Mouse (Mus musculus): ENCODE results near the gene Olfr503.
"Not testable (repeated sequence)": the region's sequence is repeated elsewhere in the genome, so short reads cannot be mapped to it uniquely, and the experiment has no call there.

Olfr503 gene

GRCm38 (mm10) chr7:108544227-108544626 lies at the start of gene Olfr503:
Olfr503 (plus strand) TSS chr7:108544527.
- DNase-seq, result not testable (repeated sequence)

GRCm38 (mm10) chr7:108524965-108525364 lies 19.4 kb upstream of the Olfr503 start, which contains the start of gene Olfr502:
Olfr502 (minus strand) TSS chr7:108525065.
- no peak for DNase-seq

GRCm38 (mm10) chr7:108542416-108542815 lies 1.9 kb upstream of the Olfr503 start:
- no peak for DNase-seq

GRCm38 (mm10) chr7:108565693-108566092 lies 21.4 kb downstream of the Olfr503 start, which contains the start of gene Olfr504:
Olfr504 (minus strand) TSS chr7:108565793.
- no peak for DNase-seq

GRCm38 (mm10) chr7:108589797-108590196 lies 45.5 kb downstream of the Olfr503 start:
- DNase-seq, result no peak
